Mouse (Mus musculus) forebrain, embryonic 11.5 days (tissue): ENCODE measurements around the gene Ube2c. TPM values are rescaled to one million over a fixed set of nuclear protein-coding genes. Genes with fewer than 3 reads are reported as not detected.

ENCODE experiments used
- ATAC-seq: fragments of 200-750 bp; cut with Nextera tagmentation; replicated peaks from 2 replicates; pipeline ENCODE4 v1.8.0; 2017; ENCODE audit warnings: moderate TSS enrichment; ENCODE audit not compliant: low FRiP score
- DNase-seq: peaks from one replicate; pipeline ENCODE4 v3.0.0-alpha.2; 2017; ENCODE audit warnings: low spot score
- H3K27ac ChIP-seq: fragments of 300-500 bp; sonication (generic); 2 replicates; pipeline ENCODE4 v1.5.1; 2014; ENCODE audit warnings: low read depth, low read length
- H3K27me3 ChIP-seq: fragments of 300-500 bp; sonication (generic); 2 replicates; pipeline ENCODE4 v1.6.1; 2014; ENCODE audit warnings: mild to moderate bottlenecking, low read length, mixed read lengths; ENCODE audit not compliant: control insufficient read depth, insufficient read depth
- H3K36me3 ChIP-seq: fragments of 300-500 bp; sonication (generic); 2 replicates; pipeline ENCODE4 v1.6.1; 2014; ENCODE audit warnings: mild to moderate bottlenecking, low read length, moderate library complexity, mixed read lengths; ENCODE audit not compliant: control insufficient read depth, insufficient read depth
- H3K4me1 ChIP-seq: fragments of 300-500 bp; sonication (generic); replicated peaks from 2 replicates; pipeline ENCODE4 v1.6.1; 2014; ENCODE audit warnings: low read length, mixed read lengths; ENCODE audit not compliant: control insufficient read depth, insufficient read depth
- H3K4me2 ChIP-seq: fragments of 300-500 bp; sonication (generic); 2 replicates; pipeline ENCODE4 v1.6.1; 2014; ENCODE audit warnings: low read depth, mild to moderate bottlenecking, low read length, moderate library complexity, mixed read lengths; ENCODE audit not compliant: severe bottlenecking
- H3K4me3 ChIP-seq: fragments of 300-500 bp; sonication (generic); 2 replicates; pipeline ENCODE4 v1.5.1; 2014; ENCODE audit warnings: low read depth, low read length
- H3K9ac ChIP-seq: fragments of 300-500 bp; sonication (generic); 2 replicates; pipeline ENCODE4 v1.6.1; 2014; ENCODE audit warnings: low read length
- H3K9me3 ChIP-seq: fragments of 300-500 bp; sonication (generic); 2 replicates; pipeline ENCODE4 v1.6.1; 2016; ENCODE audit warnings: low read length, mixed read lengths; ENCODE audit not compliant: control insufficient read depth
- WGBS: fragments of 180-500 bp; shearing (Covaris S2); extraction: QIAGEN DNeasy Blood & Tissue Kit; methylation state at CpG from one replicate; pipeline ENCODE4 v1.1.7; 2014; 5-methylcytosine and 5-hydroxymethylcytosine counted together
- polyA plus RNA-seq: library from polyadenylated mRNA; unstranded; fragments of >200 nt; fragmentation: Nextera tagmentation; extraction: Ambion mirVana; gene quantifications from 2 replicates; pipeline ENCODE4 v1.2.1, GENCODE M21; 2014

The Ube2c gene
- polyA plus RNA-seq, 1 experiment from 2014 or later: 686 TPM

DNA sequence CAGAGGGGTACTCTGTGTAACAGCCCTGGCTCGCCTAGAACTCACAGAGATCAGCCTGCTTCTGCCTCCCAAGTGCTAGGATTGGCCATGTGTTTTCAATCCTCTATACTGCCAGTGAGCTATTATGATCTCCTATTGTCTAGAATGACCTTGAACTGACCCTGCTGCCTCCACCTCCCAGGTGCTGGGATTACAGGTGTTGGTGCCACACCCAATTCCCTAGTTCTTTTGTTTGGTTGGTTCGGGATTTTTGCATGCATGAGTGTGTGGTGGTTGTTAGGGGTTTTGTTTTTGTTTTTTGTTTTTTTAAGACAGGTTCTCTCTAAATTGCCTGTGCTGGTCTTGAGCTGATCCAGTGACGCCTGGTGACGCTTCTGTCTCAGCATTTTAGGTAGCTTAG lies 54.3 kb downstream of the Ube2c start:
- no peak overlapping the region for H3K9ac ChIP-seq
- WGBS: 92% methylated on average over 4 of the region's 4 CpGs
- no peak overlapping the region for H3K4me2 ChIP-seq
- ATAC-seq: no peak
- H3K36me3 ChIP-seq: peaks cover 3% of the 10 kb centered on the region; the same call in 1 of the 2 replicates
- no peaks in the 10 kb centered on the region for H3K27me3 ChIP-seq
- DNase-seq: no peak
- peaks cover 6% of the 10 kb centered on the region; the same call in 1 of the 2 replicates for H3K4me1 ChIP-seq
- no peak overlapping the region for H3K27ac ChIP-seq
- no peaks in the 10 kb centered on the region for H3K9me3 ChIP-seq
- H3K4me3 ChIP-seq: no peak overlapping the region

DNA sequence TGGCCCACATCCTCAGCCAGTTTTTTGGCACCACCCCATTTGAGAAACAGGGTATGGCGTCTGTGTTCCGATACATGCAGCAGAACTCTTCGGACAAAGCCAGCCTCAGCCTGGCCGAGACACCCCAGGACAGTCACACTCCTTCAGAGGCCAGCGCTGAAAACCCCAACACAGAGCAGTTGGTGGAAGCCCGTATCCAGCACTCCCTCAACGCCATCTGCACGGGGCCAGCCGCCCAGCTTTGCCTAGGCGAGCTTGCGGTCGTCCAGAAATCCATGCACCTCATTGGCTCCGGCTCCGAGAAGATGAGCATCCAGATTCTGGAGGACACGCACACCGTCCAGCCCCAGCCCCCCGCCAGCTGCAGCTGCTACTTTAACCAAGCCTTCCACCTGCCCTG lies 55.8 kb downstream of the Ube2c start:
- H3K4me3 ChIP-seq: no peak overlapping the region
- H3K27ac ChIP-seq: no peak overlapping the region
- H3K36me3 ChIP-seq: peaks cover 3% of the 10 kb centered on the region; the same call in 1 of the 2 replicates
- ATAC-seq (no peak), DNase-seq (no peak)
- H3K4me2 ChIP-seq: no peak overlapping the region
- peaks cover 6% of the 10 kb centered on the region; the same call in 1 of the 2 replicates for H3K4me1 ChIP-seq
- H3K9ac ChIP-seq: no peak overlapping the region
- no peaks in the 10 kb centered on the region for H3K27me3 ChIP-seq
- 97% methylated on average over 17 of the region's 17 CpGs for WGBS
- H3K9me3 ChIP-seq: no peaks in the 10 kb centered on the region

DNA sequence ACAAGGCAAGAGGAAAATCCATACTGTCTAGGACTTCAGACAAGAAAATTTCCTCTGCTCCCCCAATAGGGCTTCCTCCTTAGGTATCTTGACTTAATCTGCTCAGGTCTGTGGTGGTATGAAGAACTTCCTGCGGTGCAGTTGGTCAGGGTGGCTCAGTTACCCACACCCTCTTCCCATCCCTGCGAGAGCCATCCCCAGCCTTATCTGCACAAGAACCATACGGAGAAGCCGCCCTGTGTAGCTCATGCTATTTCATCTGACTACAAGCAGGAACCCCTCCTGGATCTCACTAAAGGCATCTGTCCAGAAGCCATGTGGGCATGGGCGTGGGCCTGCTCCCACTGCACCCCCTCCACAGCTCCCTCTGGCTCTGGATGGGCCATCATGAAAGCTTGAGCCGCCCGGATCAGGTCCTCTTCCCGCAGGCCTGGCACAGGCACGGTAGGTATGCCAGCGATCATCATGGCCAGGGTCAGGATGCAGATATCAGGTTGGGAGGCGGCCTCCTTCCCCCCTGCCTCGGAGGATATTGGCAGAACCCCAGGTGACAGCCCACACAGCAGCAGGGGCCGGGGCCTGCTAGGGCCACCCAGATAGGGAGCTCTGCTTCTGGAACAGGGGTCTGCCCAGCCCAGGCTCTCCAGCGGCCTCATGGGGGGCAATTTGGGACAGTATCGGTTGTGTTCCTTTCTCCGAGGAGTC lies 57.6 kb downstream of the Ube2c start:
- no peaks in the 10 kb centered on the region for H3K9me3 ChIP-seq
- DNase-seq: no peak
- no peaks in the 10 kb centered on the region for H3K27me3 ChIP-seq
- 89% methylated on average over 16 of the region's 16 CpGs for WGBS
- peaks cover 4% of the 10 kb centered on the region; the same call in 1 of the 2 replicates for H3K4me1 ChIP-seq
- H3K4me3 ChIP-seq: no peak overlapping the region
- H3K36me3 ChIP-seq: peaks cover 3% of the 10 kb centered on the region; the same call in 1 of the 2 replicates
- no peak overlapping the region for H3K27ac ChIP-seq
- no peak for ATAC-seq
- H3K9ac ChIP-seq: no peak overlapping the region
- H3K4me2 ChIP-seq: no peak overlapping the region

Other genes with a start within 250 kb of the Ube2c start
- gene Wfdc2, start 207.5 kb upstream of the Ube2c start, polyA plus RNA-seq: 35.1 and 44.4 TPM in 2 replicates
- gene Spint3, start 196.4 kb upstream of the Ube2c start, polyA plus RNA-seq: not detected in 2 replicates
- gene Wfdc6a, start 184.5 kb upstream of the Ube2c start, polyA plus RNA-seq: not detected in 2 replicates
- not detected in 2 replicates for gene Eppin, start 176.3 kb upstream of the Ube2c start, polyA plus RNA-seq
- not detected in 2 replicates for gene Wfdc6b, start 156.4 kb upstream of the Ube2c start, polyA plus RNA-seq
- not detected in 2 replicates for gene Wfdc8, start 156.3 kb upstream of the Ube2c start, polyA plus RNA-seq
- gene Wfdc16, start 131.1 kb upstream of the Ube2c start, polyA plus RNA-seq: not detected in 2 replicates
- not detected in 2 replicates for gene Wfdc10, start 113.9 kb upstream of the Ube2c start, polyA plus RNA-seq
- not detected in 2 replicates for gene Wfdc9, start 113.3 kb upstream of the Ube2c start, polyA plus RNA-seq
- not detected in 2 replicates for gene Wfdc11, start 95.8 kb upstream of the Ube2c start, polyA plus RNA-seq
- gene Wfdc13, start 84.8 kb upstream of the Ube2c start, polyA plus RNA-seq: not detected in 2 replicates
- gene Spint4, start 71.4 kb upstream of the Ube2c start, polyA plus RNA-seq: not detected in 2 replicates
- not detected in 2 replicates for gene Spint5, start 54.6 kb upstream of the Ube2c start, polyA plus RNA-seq
- gene Wfdc3, start 24.0 kb upstream of the Ube2c start, polyA plus RNA-seq: 0.71 and 0.91 TPM in 2 replicates
- 80.3 and 80.4 TPM in 2 replicates for gene Dnttip1, start 23.9 kb upstream of the Ube2c start, polyA plus RNA-seq
- gene Tnnc2, start 10.1 kb downstream of the Ube2c start, polyA plus RNA-seq: not detected in 2 replicates
- gene Snx21, start 15.9 kb downstream of the Ube2c start, polyA plus RNA-seq: 13.1 and 13.2 TPM in 2 replicates
- 14.1 and 15.0 TPM in 2 replicates for gene Acot8, start 35.0 kb downstream of the Ube2c start, polyA plus RNA-seq
- gene Zswim3, start 35.2 kb downstream of the Ube2c start, polyA plus RNA-seq: 10.1 and 10.2 TPM in 2 replicates
- gene Zswim1, start 52.8 kb downstream of the Ube2c start, polyA plus RNA-seq: 26.4 and 29.9 TPM in 2 replicates
- not detected in 2 replicates for gene Spata25, start 58.6 kb downstream of the Ube2c start, polyA plus RNA-seq
- gene Ctsa, start 63.0 kb downstream of the Ube2c start, polyA plus RNA-seq: 82.4 and 83.3 TPM in 2 replicates
- gene Neurl2, start 63.6 kb downstream of the Ube2c start, polyA plus RNA-seq: 3.2 and 4.5 TPM in 2 replicates
- gene Pltp, start 87.8 kb downstream of the Ube2c start, polyA plus RNA-seq: 43.2 and 50.1 TPM in 2 replicates
- 81.9 and 84.5 TPM in 2 replicates for gene Pcif1, start 109.4 kb downstream of the Ube2c start, polyA plus RNA-seq
- 18.0 TPM in 2 replicates for gene Zfp335, start 141.9 kb downstream of the Ube2c start, polyA plus RNA-seq
- gene Mmp9, start 170.9 kb downstream of the Ube2c start, polyA plus RNA-seq: 0.71 and 1.0 TPM in 2 replicates
- 1.6 and 2.6 TPM in 2 replicates for gene Slc12a5, start 190.9 kb downstream of the Ube2c start, polyA plus RNA-seq